Mouse (Mus musculus): ENCODE data around the gene Apol7b.
"Not testable (repeated sequence)": the region's sequence is repeated elsewhere in the genome, so short reads cannot be mapped to it uniquely, and the experiment has no call there.

The Apol7b gene

DNA sequence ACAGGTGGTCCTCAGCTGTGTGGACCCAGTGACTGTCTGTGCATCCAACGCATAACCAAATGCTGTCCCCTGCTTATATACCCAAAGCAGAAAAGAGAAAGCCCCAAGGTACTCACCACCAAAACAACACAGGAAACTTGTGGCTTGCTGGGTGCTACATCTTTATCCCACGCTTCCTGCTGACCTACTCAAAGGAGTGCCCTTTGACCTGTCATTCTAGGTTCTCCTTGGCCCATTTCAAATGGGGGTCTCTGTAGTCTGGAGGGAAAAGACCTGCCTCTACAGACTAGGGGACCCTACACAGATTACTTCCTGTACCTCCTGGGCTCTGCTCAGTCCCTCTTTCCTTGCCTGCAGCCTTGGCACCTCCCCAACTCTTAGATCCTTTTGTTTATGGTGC lies at the start of gene Apol7b:
TSS of gene Apol7b (minus strand) at position 101 of the 400 bp plus-strand sequence.
- not testable (repeated sequence) for DNase-seq (ENCODE audit: low spot score)

DNA sequence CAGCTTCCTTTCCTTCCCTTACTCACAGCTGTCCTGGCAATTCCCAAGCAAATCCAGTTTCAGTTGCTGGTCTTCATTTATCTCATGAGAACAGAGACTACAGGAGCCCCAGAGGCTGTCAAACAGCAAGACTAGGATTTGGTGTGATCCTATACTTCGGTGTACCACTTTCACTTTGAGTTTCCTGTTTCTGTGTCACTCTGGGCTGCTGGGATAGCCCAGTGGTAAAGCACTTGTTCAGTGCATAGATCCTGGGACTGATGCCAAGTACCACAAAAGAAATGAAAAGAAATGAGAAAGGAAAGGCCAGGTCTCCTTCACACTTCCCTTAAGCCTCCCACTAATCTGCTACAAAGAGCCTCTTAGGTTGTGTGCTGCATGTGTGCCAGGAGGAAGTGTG lies 47.4 kb upstream of the Apol7b start:
- DNase-seq (ENCODE audit: low spot score) = not testable (repeated sequence)

DNA sequence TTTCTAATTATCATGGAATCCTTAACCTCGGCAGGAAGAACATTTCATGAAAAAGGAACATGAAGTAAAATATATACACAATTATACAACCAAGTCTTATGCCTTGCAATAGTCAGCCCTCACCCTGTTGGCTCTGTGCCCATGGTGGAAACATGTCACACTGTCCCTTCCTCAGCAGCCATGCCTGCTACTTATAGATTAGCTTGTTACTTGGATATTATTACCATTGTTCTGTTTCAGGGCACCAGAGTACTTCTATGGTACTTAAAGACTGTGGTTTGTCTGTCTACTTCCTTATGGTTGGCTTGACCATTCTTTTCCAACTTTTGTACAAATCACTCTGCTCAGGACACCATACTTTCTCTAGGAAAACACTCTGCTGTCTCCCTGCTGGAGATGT lies 45.9 kb upstream of the Apol7b start:
- not testable (repeated sequence) for DNase-seq (ENCODE audit: low spot score)

DNA sequence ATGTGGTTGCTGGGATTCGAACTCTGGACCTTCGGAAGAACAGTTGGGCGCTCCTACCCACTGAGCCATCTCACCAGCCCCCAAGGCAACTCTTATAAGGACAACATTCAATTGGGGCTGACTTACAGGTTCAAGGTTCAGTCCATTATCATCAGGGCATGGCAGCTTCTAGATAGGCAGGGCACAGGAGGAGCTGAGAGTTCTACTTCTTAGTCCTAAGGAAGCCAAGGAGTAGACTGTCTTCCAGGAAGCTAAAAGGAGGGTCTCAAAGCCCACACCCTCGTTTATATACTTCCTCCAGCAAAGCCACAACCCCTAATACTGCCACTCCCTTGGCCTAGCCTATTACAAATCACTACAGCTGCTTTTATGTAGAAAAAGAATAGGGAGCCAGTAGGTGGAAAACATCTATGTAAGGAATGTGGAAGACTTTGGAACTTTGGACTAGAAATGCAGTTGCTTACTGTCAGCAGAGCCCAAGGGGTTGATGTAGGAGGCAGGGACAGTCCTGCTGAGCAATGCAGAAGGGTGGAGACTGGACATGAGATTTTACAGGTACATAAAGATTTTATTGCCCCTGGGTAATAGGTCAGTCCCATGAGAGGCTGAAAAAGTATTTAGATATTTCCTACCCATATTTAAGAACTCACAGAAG lies 35.0 kb upstream of the Apol7b start:
- DNase-seq (ENCODE audit: low spot score) = no peak

DNA sequence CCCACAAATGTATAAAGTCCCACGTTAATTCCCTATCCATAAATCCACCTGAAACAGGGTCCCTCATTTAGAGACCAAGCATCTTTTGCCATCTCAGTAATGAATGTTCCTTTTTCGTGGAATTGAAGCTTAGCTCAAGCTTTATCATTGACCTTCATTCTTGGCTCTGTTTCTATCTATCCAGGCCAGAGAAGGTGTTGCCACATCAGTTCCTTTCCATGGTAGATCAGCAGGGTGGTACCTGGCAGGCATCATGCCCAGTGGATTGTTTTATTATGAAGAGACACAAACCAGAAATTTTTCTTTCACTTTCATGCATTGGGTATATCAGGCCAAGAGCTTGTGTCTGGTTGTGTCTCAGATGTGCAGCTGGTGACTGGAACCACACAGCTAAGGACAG lies 29.4 kb upstream of the Apol7b start, which contains the start of gene Apol10a:
TSS of gene Apol10a (plus strand) at position 355 of the 400 bp plus-strand sequence.
- not testable (repeated sequence) for DNase-seq (ENCODE audit: low spot score)

DNA sequence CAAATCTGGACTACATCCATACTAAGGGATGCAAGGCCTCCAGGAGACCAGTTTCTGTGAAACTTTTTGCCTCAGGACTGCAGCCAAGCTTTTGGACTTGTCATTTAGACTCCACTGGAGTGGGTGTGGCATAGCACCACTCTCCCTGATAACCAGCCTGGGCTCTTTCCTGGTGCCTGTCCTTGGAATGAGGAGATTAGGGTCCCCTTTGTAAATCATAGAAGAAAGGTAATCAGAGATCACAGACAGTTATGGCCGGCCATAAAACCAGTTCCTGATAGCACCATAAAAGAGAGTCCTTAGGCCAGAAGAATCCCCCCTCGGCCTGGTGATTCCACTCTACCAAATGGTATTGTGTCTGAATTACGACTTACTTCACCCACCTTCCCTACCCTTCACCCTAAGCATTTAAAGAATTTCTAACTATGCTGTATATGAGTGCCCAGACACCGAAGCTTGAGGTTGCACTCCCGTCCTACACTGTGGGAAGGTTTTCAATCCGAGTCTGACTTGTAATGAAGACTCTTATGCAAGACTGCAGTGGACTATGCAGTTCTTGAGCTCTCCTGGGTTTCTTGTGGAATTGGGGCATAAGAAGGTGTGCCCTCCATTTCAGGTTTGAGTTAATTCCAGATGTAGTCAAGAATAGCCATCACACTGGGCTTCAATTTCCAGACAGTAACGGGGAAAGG lies 27.6 kb upstream of the Apol7b start:
- DNase-seq (ENCODE audit: low spot score) = not testable (repeated sequence)

DNA sequence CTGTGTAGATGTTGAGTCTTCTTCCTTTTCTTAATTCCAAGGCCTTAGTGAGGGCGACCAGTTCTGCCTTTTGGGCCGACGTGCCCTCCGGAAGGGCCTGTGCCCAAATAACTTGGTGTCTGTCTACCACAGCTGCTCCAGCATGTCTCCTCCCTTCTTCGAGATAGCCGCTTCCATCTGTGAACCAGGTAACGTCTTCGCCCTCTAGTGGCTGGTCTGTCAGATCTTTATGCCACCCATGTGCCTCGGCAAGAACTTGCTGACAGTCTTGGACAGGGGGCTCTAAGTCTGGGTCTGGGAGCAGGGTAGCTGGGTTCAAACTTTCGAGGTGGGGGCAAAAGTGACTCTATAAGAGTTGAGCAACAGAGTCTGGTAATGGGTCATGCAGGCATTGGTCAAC lies 2.6 kb upstream of the Apol7b start:
- not testable (repeated sequence) for DNase-seq (ENCODE audit: low spot score)

DNA sequence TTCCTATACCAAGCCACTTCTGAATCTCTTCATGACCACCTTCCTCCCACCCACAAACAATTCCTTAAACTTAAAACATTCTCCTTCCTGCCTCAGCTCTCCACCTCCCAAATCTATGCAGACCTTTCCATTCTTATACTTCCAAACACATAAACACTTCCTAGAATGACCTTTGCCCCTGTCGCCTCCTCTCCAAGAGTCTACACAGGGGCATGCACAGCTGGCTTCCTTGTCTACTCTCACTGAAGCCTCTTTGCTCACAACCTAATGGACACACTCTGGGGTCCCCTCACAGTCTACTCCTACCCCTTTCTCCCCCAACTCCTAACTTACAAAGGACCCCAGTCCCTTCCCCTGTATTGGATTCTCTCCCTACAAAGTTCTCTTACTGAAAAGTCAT lies 1.6 kb downstream of the Apol7b start:
- not testable (repeated sequence) for DNase-seq (ENCODE audit: low spot score)

DNA sequence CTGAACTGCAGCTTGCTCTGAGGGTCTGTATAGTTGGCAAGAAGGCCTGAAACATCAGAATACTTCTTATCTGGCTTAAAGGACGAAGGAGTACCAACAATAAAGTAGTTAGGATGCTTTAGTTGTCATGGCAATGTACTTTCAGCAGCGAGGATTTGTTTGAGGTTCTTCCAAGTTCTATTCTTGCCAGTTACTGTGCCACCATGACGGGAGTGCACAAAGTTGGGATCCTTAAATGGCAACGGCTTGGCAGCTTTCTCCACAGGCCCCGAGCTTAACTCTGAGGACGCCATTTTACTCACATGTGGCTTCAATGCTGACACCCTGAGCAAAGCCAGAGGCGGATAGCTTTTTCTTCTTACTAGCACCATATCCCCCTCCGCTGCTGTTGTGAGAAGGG lies 2.5 kb downstream of the Apol7b start:
- not testable (repeated sequence) for DNase-seq (ENCODE audit: low spot score)

DNA sequence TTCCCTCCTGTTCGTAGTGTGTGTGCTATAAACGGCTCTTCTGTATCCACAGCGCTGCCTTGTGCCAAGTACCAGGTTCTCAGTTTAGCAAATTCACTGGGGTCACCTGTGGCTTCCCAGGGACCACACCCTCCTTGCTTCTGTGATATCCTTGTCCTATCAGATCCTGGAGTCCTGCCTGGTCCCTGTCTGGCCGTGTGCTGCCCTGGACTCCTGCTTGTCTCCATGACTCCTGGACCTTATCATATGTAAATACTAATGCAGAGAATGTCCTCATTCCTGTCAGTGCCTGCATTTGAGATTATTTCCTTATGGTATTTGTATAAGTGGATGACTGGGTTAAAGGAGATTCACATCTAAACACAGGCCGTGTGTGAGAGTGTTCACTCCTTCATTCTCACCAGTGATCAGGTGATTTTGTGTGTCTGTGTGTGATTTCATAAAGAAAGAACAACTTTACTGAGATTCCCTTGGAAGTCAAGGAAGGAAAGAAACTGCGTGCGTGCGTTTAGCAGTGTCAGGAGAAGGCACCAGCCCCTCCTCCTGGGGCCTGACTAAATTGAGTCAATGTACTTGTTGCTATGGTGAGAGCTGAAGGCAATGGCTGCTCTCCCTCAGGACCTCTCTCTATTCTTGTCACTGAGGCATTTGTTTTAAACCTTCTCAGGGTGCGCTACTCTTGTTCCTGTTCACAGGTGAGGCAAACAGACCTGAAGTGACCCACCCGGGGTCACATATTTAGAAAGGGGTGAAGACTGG lies 18.4 kb downstream of the Apol7b start:
- not testable (repeated sequence) for DNase-seq (ENCODE audit: low spot score)

DNA sequence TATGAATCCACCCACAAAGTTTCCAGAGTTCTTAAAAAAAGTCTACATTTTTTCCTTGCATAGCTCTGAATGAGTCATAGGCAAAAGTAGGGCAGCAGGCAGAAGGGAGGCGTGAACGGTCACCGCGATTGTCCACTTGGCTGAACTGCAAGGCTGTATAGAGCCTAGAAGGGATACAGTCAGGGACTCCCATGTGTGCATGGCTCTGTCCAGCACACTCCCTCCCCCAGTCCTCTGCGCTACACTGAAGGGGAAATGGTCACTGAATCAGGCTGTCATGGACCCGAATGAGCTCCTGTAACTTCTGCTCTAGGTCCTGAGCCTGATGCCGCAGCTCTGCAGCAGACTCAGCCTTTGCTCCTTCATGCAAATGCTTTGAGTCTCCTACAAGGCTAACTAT lies 24.4 kb downstream of the Apol7b start:
- DNase-seq (ENCODE audit: low spot score) = not testable (repeated sequence)

DNA sequence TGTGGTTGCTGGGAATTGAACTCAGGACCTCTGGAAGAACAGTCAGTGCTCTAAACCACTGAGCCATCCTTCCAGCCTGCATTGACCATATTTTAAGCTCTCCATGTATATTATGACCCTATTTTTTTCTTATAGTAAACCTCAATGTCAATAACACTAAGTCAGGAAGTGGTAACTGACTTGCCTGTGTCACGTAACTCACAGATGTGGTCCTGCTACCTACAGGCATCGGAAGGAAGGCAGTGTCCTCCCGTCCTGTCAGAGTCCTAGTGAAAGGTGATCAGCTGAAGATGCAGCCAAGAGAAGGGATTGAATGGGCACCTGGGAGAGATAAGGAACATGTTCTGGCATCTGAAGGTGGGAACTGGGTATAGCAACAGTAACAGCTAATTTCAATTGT lies 27.6 kb downstream of the Apol7b start:
- DNase-seq (ENCODE audit: low spot score) = not testable (repeated sequence)

DNA sequence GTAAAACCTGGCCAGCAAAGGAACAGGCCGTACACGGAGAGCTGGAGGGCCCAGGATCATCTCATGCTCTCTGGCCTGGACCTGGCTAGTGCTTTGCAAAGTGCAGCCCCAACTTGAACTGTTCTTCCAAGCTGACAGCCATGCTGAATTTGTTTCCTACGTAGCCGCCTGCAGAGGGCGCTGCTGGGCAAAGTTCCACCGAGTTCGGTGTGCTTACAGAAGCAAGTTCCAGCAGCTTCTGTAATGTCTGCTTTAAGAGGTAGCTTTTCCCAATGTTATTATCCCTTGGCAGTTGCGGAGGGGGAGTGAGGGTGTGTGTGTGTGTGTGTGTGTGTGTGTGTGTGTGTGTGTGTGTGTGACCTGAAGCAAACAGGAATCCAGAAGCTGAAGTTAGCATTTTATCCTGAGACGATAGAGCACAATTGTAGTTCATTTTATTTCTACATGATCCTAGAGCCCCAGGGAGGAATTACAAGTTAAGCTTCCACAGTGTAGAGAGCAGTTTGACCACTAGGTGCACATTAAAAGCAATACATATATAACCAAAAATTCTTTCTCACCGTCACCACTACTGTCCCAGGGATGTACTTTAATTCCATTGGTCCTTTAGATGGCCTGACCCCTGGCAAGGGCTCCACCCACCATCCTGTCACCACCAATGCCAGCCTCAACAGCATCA lies 30.5 kb downstream of the Apol7b start:
- not testable (repeated sequence) for DNase-seq (ENCODE audit: low spot score)

DNA sequence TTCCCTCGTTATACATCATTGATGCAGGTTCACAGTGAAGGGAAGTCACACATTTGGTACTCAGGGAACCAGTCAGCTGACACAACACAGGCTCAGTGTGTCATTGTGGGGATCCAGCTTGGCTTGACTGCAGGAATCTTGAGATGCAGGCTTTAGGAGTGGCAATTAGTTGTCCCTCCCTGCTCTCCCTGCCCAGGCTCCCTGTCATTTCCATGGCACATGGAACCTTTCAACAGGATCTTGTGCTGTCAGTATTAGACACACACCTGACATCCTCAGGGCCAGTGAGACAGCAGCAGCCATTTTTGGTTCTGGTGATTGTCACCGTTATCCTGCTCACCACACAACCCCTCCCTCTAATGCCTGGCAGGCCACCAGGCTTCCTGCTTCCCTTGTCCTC lies 31.6 kb downstream of the Apol7b start:
- DNase-seq (ENCODE audit: low spot score) = not testable (repeated sequence)

DNA sequence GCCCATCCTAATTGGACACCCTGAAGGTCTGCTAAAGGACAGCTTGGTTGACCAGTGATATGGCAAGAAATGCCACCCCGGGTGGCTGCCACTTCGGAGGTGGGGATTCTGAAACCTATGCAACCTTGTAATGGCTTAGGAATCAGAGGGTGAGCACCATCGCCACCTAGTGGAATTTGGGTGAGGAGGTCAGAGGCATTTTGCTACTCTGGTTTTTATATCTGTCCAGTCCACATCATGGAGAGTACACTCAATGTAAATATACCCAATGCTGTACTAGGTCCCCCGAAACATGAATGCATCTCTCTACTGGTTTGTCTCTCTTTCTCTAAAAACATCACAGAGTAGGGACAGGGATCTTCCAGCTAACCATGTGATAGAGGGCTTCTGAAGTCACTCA lies 34.6 kb downstream of the Apol7b start:
- DNase-seq (ENCODE audit: low spot score) = not testable (repeated sequence)

DNA sequence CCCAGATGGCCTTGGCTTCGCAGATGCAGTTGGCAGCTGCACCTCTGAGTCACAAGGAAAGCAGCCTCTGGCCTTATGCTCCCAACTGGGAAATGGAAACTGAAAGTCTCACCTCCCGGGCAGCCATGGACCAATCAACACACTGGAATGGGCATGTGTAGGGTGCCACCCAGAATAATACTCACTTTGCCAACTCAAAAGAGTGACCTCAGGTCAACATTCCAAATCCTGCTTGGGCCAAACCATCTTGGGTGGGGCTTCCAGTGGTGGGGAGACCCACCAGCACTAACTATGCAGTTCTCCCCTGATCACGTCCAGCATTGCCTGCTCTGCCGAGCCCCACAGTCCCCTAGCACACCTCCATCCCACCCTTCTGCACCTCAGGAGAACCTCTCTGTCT lies 36.3 kb downstream of the Apol7b start, which contains the start of gene Apol9a:
TSS of gene Apol9a (minus strand) at position 101 of the 400 bp plus-strand sequence.
- DNase-seq (ENCODE audit: low spot score) = not testable (repeated sequence)

DNA sequence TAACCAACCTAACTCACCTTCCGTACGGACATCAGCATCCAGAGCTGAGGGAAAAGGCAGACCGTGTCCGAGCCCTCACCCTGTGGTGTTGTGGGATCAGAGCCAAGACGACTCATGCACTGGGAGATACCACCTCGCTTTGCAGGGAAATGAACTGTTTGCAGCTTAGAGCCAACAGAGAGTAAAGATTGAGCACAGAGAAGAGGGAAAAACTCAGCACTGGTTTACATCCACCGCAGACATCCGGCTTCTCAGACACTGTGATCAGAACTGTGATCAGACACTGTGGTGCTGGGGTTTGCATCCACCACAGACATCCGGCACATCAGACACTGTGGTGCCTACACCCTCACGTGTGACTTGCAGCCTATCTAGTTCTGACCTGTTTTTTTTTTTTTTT lies 40.9 kb downstream of the Apol7b start:
- not testable (repeated sequence) for DNase-seq (ENCODE audit: low spot score)

DNA sequence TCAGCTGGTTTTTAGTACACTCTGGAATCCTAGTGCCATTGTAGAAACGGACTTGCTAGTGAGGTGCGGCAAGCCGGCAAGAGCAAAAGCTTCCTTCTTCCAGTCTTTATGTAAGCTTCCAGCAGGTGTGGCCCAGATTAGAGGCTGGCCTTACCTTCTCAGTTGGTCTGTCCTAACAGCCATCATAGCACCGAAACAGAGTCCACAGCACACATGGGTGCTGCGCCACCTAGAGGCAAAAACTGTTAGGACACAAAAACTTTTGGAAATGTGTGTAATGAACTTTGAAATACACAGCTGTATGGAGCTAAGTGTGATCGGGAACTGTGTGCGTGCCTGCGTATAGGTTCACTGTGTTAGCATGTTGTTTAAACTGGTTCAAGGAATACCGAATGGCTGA lies 48.3 kb downstream of the Apol7b start, which contains the start of gene Apol7a:
TSS of gene Apol7a (minus strand) at position 84 of the 400 bp plus-strand sequence.
- not testable (repeated sequence) for DNase-seq (ENCODE audit: low spot score)

DNA sequence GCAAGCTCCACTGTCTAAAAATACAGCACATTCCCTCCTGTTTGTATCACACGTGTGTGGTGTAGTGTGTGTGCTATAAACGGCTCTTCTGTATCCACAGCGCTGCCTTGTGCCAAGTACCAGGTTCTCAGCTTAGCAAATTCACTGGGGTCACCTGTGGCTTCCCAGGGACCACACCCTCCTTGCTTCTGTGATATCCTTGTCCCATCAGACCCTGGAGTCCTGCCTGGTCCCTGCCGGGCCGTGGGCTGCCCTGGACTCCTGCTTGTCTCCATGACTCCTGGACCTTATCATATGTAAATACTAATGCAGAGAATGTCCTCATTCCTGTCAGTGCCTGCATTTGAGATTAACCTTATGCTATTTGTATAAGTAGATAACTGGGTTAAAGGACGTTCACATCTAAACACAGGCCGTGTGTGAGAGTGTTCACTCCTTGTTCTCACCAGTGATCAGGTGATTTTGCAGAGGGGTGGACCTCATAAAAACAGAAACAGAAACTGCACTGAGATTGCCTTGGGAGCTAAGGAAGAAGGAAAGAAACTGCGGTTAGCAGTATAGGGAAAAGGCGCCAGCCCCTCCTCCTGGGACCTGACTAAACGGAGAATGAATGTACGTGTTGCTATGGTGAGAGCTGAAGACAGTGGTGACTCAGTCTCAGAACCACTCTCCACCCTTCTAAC lies 49.7 kb downstream of the Apol7b start:
- not testable (repeated sequence) for DNase-seq (ENCODE audit: low spot score)

DNA sequence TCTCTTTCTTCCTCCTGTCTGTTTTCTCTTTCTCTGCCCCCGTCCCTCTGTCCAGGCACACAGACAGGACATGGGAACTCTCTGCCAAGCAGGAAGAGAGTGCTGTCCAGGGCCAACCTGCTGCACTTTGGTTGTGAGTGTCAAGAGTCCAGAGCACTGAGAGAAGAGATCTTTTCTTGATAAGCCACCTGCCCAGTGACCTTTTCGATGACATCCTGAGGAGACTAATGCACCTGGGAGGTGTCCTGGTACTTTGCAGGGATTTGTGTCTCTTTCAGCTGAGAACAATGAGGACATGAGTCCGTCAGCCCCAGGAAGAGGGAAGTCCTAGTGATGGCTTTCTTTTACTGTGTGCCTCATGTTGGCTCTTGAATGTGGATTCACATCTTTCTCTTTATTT lies 53.5 kb downstream of the Apol7b start:
- DNase-seq (ENCODE audit: low spot score) = not testable (repeated sequence)

DNA sequence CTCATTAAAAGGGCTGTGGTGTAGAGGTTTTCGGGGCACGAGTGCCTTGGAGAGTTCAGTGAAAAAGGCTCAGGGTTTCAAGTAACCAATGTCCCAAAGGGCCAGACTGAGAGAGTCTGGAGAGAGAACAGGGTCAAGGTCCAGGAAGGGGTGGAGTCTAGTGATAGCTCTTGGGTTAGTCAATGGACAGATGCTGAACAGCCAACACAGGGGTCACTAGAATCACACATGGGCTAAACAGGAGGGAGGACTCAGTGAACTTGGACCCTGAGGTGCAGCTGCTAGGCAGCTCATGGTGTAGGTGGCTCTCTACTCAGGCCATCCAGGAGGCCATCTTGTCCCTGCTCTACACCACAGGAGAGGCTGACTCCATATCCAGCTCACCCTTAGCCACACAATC lies 59.8 kb downstream of the Apol7b start:
- no peak for DNase-seq (ENCODE audit: low spot score)

Measured in ovary, adult 18-20 months (tissue).